Mouse (Mus musculus): ENCODE measurements around the gene Plin1.

Plin1 gene

DNA sequence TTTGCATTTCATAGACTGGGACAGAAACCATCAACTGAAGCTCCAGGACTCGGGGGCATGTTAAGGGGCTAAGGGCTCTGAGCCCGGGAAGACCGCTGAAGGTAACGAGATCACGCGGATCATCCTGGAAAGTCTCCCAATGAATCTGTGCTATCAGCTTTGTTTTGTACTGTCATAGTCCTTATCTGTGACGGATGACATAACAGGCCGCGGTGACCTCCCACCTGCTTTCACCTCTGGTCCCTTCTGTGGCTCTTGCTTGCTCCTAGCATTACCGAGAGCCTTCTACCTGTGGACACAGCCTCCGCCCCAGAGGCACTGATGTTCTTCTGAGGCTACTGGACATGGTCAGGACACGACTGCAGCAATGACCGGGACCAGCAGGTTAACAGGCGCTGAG is 3.8 kb upstream of the Plin1 start:
- no peak for ATAC-seq (ENCODE audit: low TSS enrichment)

DNA sequence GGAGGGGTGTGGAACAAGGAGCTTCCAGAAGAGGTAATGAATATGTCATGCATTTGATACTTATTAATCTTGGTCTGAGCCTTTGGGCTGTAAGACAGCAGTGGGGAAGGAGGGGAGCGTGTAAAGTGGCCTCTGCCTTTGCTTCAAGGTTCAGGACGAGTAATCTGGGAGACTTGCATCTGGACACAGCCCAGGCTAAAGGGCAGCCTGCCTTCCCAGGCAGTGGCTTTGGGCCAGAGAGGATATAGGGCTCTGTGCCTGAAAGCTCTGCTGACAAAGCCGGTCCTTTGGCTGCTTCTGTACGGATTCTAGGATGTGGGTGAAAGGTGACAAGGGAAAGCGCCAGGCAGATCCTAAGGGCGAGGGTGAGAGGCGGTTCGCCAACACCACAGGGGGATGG is 1.9 kb upstream of the Plin1 start:
- no peak for ATAC-seq (ENCODE audit: low TSS enrichment)

DNA sequence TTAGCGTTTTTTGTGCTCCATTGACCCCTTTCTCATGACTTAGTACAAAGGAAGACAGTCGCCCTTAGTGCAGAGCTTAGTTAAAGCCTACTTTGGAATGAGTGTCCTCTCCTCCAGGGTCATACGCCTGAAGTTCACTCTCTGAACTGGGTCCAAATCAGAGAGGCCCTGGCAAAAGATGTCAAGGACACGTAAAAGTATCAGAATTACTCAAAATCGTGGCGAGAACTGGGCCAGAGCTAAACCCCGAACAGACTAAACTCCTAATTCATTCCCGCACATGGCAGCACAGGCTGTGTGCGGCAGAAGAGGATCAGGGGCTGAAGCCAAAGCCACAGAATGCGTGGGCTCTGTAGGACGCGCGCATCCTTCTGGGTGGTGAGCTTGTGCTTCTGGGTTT is 1.3 kb downstream of the Plin1 start:
- no peak for ATAC-seq (ENCODE audit: low TSS enrichment)

DNA sequence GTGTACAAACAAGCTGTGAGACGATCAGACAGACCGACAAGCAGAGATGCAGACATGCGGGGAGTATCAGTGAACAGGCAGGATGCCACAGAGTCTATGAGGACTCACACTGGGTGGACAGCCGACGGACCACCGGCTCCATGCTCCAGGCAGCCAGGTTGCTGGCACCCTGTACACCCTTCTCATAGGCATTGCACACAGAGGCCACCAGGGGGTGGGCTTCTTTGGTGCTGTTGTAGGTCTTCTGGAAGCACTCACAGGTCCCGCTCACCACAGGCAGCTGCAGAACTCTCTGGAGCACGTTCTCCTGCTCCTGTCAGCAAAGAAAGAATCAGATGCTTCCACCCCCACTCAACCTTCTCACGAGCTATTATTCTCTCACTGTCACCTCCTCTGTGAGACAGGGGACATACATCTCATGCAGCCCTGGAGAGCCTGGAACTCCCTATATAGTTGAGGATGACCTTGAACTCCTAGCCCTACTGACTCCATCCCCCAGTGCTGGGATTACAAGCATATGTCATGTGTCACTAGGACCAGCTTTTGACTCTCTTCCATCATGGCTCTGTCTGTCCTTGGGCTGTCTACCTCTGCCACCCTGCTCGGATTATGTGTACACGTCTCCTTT is 2.8 kb downstream of the Plin1 start:
- ATAC-seq (ENCODE audit: low TSS enrichment) = peak; percentile 31; the same call in 1 of the 2 replicates

DNA sequence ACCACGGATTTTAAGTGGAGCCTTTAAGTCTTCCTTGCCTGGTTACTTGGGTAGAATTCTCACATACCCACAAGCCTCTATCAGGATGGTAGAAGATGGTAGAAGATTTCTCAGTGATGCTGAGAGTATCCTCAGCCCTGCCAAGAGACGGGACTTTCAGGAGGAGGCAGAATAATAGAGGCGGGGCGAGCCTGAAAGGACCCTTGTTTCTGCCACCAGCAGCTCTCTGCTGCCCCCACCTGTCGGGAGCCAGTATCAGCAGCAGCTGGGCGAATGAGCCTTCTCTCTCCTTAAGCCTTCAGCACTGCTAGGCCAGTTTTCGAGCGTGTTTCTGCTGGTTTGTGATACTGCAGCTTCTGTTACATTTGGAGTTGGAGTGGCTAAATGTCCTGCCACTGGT is 3.5 kb downstream of the Plin1 start:
- peak; percentile 66 for ATAC-seq (ENCODE audit: low TSS enrichment)

DNA sequence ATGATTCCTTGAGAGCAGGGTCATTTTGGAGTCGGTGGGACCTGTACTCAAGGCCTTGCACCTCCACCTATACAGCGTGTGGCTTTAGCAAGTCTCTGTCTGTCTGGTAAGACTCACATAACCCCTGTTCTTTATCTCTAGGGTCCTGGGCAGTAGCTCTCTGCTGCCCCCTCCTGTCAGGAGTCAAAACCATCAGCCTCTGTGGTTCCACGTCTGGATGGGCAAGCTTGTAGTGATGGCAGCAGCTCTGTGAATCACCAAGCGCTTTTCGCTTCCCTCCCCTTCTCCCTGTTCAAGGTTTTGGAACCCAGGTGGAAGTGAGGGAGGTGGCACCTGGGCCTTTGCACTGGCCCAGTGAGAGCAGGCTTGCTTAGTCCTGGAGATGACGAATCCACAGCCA is 4.5 kb downstream of the Plin1 start:
- peak; percentile 54 for ATAC-seq (ENCODE audit: low TSS enrichment)

DNA sequence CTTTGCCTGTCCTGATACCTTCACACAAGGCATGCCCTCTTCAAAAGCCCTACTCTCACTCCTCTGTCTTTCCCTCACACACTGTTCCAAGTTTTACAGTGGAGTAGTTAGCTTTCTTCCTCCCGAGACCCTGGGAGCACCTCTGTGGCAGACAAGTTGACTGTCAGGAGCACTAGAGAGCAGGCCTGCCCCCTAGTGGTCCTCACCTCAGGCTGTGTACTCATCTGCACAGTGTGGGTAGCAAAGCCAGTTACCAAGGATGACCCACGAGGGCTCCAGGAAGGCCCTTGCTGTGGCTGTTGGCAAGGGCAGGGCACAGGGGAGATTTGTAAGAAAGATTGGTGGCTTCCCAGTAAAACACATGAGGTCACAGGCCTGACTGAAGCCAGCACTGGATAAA is 5.6 kb downstream of the Plin1 start:
- ATAC-seq (ENCODE audit: low TSS enrichment) = peak; percentile 58

DNA sequence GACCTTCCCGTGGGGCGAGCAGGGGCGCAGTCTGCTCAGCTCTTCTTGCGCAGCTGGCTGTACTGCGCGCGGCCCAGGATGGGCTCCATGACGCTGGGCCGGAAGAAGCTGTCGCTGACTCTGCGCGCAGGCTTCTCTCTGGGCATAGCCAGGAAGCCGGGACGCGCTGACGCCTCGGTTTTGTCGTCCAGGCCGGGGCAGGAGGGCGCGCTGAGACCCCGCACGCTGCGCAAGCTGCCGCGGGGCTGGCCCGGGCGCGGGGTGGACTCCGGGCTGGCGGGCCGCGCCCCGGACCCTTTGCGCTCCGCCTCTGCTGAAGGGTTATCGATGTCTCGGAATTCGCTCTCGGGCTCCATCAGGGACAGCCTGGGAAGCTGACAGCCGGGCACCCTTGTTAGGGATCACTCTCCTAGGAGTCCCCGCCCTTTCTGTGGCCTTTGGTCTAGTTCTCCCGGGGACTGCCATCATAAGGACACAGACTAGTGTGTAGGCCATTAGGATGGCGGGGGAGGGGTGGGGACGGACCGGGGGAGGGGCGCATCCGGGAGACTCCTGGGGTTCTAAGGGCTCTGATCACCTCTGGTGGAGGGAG is 11.2 kb downstream of the Plin1 start:
- ATAC-seq (ENCODE audit: low TSS enrichment) = peak; percentile 92

DNA sequence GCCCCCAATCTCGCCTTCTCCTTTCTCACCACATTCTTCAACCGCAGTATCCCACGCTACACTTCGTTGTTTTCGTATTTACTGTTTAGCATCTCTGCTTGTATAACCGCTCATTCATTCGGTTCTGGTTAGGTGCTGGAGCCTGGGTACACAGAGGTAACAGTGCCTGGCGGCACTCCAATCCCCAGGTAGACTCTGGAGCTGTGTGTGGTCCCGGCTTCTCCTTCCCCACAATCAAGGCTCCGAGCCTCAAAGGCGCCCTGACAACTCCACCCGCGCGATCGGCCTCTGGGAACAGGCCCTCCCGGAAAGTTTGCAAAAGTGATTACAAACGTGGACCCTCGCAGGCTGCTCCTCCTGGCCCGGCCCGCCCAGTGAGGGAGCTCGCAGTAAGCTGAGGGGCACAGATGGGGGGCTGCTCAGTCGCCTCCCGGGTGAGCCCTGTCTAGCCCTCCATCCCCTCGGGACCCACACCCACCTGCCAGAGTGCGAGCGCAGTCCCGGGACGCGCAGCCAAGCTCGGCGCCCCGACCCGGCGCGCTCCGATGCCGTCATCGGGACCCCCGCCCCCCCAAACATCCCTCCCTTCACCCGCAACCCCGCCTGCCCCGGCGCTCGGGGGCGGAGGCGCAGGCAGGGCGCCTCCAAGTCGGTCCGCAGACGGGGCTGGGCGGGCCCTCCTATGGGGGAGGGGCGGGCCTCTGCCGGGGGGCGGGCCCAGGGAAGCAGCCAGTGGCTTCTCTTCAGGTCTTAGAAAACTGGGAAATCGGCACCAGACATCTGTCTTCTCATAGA is 17.3 kb downstream of the Plin1 start, which contains the start of gene Kif7:
Kif7 (minus strand) TSS at position 534 of the 795 bp plus-strand sequence.
- no peak for ATAC-seq (ENCODE audit: low TSS enrichment)

DNA sequence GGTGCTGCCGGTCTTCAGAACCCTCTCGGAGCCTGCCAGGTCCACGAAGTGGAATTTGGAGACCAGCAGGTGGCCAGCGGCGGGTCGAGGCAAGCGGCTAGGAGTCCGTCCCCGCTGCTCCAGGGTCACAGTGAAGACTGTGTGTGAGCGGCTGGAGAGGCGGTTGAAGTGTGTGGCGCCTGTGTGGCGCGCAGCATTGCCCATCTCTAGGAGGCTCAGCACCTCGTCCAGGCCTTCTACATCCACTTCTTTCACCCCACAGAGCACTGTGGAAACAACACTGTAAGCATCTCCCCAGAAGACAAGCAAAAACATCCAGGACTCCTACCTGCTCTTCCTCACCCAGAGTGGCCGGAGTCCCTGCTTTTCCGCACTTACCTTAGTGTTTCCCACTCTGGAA is 21.9 kb downstream of the Plin1 start:
- no peak for ATAC-seq (ENCODE audit: low TSS enrichment)

DNA sequence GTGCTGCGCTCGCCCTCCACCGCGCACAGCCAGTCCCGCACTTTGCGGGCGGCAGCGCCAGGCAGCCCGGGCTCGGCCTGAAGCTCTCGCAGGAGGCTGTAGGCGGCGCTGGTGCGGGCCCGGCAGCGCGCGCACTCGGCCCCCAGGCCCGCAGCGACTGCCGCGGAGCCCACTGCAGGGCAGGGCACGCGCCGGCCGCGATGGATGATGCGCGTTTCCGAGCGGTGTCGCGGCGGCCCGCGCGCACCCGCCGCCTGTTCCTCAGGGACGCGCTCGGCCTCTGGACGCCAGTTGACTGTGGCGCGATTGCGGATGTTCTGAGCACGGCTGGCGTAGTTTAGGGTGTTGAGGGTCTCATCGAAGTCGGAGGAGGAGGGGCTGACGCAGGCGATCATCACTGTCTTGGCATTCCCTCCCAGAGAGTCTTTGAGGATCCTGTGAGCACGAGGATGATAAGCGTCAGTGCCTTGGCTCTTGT is 22.5 kb downstream of the Plin1 start:
- peak; percentile 90 for ATAC-seq (ENCODE audit: low TSS enrichment)

DNA sequence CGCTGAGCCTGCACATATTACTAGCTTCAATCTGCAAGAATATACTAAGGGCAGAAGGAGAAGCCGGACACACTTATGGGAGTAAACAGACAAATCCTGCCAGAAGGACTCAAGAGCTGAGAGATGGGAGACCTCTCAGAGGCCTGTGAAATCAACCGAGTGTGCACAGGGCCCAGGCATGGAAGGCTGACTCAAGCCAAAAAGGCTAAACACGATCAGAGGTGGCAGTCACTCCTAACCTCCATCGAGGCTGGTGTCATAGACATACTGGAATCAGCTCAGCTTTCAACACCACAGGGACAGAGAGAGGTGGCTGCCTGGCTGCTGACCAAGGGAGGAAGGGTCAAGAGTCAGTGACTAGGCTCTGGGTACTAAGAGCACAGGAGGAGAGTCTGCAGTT is 27.5 kb downstream of the Plin1 start:
- no peak for ATAC-seq (ENCODE audit: low TSS enrichment)

DNA sequence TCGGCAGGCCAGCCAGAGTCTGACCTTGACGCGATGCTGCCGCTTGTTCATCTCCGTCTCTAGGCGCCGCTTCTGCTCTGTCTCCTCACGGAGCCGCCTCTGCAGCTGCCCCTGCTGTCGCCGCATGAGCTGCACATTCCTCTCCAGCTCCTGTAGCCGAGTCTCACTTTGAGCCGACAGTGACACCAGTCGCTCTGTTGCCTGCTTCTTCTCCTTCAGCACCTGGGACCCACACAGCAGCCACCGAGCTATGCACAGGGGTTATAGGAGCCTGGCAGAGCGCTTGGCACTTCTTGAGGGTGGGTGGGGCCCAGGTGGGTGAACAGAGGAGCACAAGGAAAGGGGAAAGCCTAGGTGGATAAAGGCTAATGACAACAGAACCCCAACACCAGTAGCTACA is 29.9 kb downstream of the Plin1 start:
- peak; percentile 57; the same call in 1 of the 2 replicates for ATAC-seq (ENCODE audit: low TSS enrichment)

DNA sequence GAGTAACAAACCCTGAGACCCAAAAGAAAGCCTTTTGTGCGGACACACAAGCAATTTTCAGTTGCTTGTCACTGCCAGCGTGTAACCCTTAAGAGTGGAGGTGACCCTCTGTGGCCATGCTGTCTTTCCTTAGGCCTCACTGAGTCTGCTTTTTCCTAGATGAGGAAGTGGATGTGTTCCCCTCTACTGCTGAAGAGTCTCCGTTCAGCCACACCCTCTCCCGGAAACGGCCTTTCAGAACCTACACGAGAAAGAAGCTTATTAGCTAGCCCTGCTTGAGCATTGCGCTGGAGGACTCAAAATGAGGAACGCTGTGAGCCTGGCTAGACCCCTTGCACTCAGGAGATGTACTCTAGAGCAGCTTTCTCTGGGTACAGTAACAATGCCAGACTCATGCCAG is 36.2 kb downstream of the Plin1 start:
- no peak for ATAC-seq (ENCODE audit: low TSS enrichment)

DNA sequence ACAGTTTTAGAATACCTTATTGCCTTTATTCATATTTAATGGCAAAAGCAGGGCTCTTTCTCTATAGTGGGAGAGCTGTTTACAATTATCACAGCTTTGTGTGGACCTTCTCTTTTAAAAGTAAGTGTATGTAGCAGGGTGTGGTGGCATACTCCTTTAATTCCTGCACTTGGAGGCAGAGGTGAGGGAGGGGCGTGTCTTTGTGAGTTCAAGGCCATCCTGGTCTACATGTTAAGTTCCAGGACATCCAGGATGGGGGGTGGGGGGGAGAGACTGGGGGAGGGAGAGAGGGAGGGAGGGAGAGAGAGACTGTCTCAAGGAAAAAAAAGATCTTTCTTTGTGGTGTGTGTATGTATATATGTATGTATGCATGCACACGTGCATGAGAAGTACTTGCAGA is 52.5 kb downstream of the Plin1 start:
- ATAC-seq (ENCODE audit: low TSS enrichment) = no peak

DNA sequence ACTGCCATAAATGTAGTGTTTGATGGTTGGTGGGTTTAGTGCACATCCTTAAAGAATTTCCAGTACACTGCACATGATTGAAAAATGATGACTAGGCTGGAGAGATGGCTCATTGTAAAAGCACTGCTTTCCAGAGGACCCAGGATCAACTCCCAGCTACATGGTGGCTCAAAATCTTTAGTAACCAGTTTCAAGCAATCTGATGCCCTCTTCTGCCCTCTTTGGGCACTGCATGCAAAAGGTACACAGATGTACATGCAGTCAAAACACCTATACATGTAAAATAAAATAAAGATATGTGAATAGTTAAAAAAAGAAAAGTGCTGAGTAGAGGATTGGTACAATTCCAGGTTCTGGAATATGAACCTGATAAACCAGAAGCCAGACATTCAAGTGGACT is 53.5 kb downstream of the Plin1 start:
- ATAC-seq (ENCODE audit: low TSS enrichment) = no peak

DNA sequence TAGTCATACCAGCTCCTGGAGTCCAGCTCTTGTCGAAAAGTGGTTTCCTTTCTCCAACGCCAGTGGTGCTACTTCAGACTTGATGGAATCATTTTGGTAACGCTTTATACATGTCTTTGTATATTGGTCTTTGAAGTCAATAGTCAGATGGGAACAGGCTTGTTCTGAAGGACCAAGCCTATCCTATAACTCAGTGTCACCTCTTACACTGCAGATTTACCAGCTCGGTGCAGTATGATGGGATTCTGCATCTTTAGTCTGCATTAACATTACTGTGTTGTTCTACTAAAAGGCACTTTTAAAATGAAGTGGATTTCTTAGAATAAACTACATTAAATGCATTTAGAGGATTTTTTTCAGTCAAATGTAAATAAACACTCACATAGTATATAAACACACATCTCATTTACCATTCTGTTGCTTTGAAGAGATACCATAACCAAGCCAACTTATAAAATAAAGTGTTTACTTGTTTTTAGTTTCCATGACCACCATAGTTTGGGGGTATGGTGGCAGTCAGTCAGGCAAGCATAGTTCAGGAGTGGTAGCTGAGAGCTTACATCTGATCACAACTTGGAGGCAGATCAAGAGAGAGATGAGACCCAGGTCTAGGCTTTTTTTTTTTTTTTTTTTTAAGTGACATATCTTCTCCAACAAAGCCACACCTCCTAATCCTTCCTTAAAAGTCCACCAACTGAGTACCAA is 61.7 kb downstream of the Plin1 start:
- no peak for ATAC-seq (ENCODE audit: low TSS enrichment)

All from frontal cortex, adult (tissue).